Mouse (Mus musculus) kidney, postnatal 0 days (tissue): ENCODE measurements around the gene Selplg. TPM values are rescaled to one million over a fixed set of nuclear protein-coding genes. Genes with fewer than 3 reads are reported as not detected.

ENCODE experiments used
- ATAC-seq: fragments of 200-750 bp; cut with Nextera tagmentation; replicated peaks from 2 replicates; pipeline ENCODE4 v1.8.0; 2017; ENCODE audit warnings: low read depth, moderate number of reproducible peaks, moderate TSS enrichment, moderate library complexity; ENCODE audit not compliant: low FRiP score
- DNase-seq: peaks from one replicate; pipeline ENCODE4 v3.0.0-alpha.2; 2016; ENCODE audit warnings: low spot score
- H3K27ac ChIP-seq: fragments of 300-500 bp; sonication (generic); 2 replicates; pipeline ENCODE4 v1.5.1; 2014; ENCODE audit warnings: mild to moderate bottlenecking
- H3K27me3 ChIP-seq: fragments of 300-500 bp; sonication (generic); 2 replicates; pipeline ENCODE4 v1.6.1; 2014; ENCODE audit warnings: low read length, mixed read lengths; ENCODE audit not compliant: insufficient read depth
- H3K36me3 ChIP-seq: fragments of 300-500 bp; sonication (generic); 2 replicates; pipeline ENCODE4 v1.6.1; 2014; ENCODE audit warnings: low read length, mixed read lengths; ENCODE audit not compliant: insufficient read depth
- H3K4me1 ChIP-seq: fragments of 300-500 bp; sonication (generic); replicated peaks from 2 replicates; pipeline ENCODE4 v1.6.1; 2014; ENCODE audit warnings: antibody characterized with exemption, low read length, mixed read lengths; ENCODE audit not compliant: insufficient read depth
- H3K4me2 ChIP-seq: fragments of 300-500 bp; sonication (generic); 2 replicates; pipeline ENCODE4 v1.6.1; 2014; ENCODE audit warnings: mild to moderate bottlenecking, low read length, moderate library complexity, mixed read lengths
- H3K4me3 ChIP-seq: fragments of 300-500 bp; sonication (generic); replicated peaks from 2 replicates; pipeline ENCODE4 v1.5.1; 2014; ENCODE audit warnings: low read depth, low read length
- H3K9ac ChIP-seq: fragments of 300-500 bp; sonication (generic); 2 replicates; pipeline ENCODE4 v1.6.1; 2014; ENCODE audit warnings: low read depth, low read length
- H3K9me3 ChIP-seq: fragments of 300-500 bp; sonication (generic); replicated peaks from 2 replicates; pipeline ENCODE4 v1.6.1; 2016; ENCODE audit warnings: low read length, inconsistent platforms, mixed read lengths
- CTCF ChIP-seq: IDR thresholded peaks from 2 replicates; pipeline ENCODE4 v1.5.1; 2016; ENCODE audit warnings: antibody characterized with exemption, low read depth, mild to moderate bottlenecking, moderate library complexity
- WGBS: fragments of 180-500 bp; shearing (Covaris S2); extraction: QIAGEN DNeasy Blood & Tissue Kit; methylation state at CpG from one replicate; pipeline ENCODE4 v1.1.7; 2014; 5-methylcytosine and 5-hydroxymethylcytosine counted together
- polyA plus RNA-seq: library from polyadenylated mRNA; unstranded; fragments of >200 nt; fragmentation: Nextera tagmentation; extraction: Ambion mirVana; gene quantifications from 2 replicates; pipeline ENCODE4 v1.2.1, GENCODE M21; 2015

The Selplg gene
- polyA plus RNA-seq, 1 experiment from 2014 or later, result 2.4 TPM

- WGBS, result 88% methylated on average over 6 of the region's 6 CpGs
- no peak for ATAC-seq
- H3K9ac ChIP-seq, result no peak overlapping the region
- no peak overlapping the region for H3K4me2 ChIP-seq
- DNase-seq, result no peak
- H3K36me3 ChIP-seq, result peaks cover 13% of the 10 kb centered on the region
- no peak for TF ChIP-seq CTCF
- no peaks in the 10 kb centered on the region for H3K27me3 ChIP-seq
- peaks cover 9% of the 10 kb centered on the region for H3K4me1 ChIP-seq
- H3K4me3 ChIP-seq, result no peak overlapping the region
- no peak overlapping the region for H3K27ac ChIP-seq
- H3K9me3 ChIP-seq, result no peaks in the 10 kb centered on the region
These were observed 32.5 kb upstream of the Selplg start for GRCm38 (mm10) chr5:113864992-113865391.

GRCm38 (mm10) chr5:113863994-113864393 lies 31.6 kb upstream of the Selplg start:
- Histone ChIP-seq H3K27me3 (no peaks in the 10 kb centered on the region), H3K9ac (no peak overlapping the region), H3K9me3 (no peaks in the 10 kb centered on the region), H3K4me3 (no peak overlapping the region), H3K4me2 (no peak overlapping the region), H3K4me1 (peaks cover 11% of the 10 kb centered on the region), H3K27ac (no peak overlapping the region), H3K36me3 (peaks cover 13% of the 10 kb centered on the region)
- WGBS, result 94% methylated on average over 12 of the region's 12 CpGs
- no peak for ATAC-seq
- DNase-seq, result no peak
- no peak for TF ChIP-seq CTCF

GRCm38 (mm10) chr5:113862418-113862817 lies 30.0 kb upstream of the Selplg start:
- no peak overlapping the region for H3K9ac ChIP-seq
- no peak overlapping the region for H3K4me3 ChIP-seq
- DNase-seq (no peak), ATAC-seq (no peak)
- no peaks in the 10 kb centered on the region for H3K27me3 ChIP-seq
- no peak overlapping the region for H3K27ac ChIP-seq
- no peaks in the 10 kb centered on the region for H3K9me3 ChIP-seq
- peaks cover 13% of the 10 kb centered on the region for H3K36me3 ChIP-seq
- TF ChIP-seq CTCF, result no peak
- H3K4me2 ChIP-seq, result no peak overlapping the region
- H3K4me1 ChIP-seq, result 0 out of 2 replicates have a peak, but pooled peaks cover 8% of the 10 kb centered on the region
- 87% methylated on average over 4 of the region's 4 CpGs for WGBS

GRCm38 (mm10) chr5:113861294-113861693 lies 28.9 kb upstream of the Selplg start:
- H3K4me1 ChIP-seq, result 0 out of 2 replicates have a peak, but pooled peaks cover 12% of the 10 kb centered on the region
- peak; percentile 60 for TF ChIP-seq CTCF
- H3K36me3 ChIP-seq, result peaks cover 13% of the 10 kb centered on the region
- DNase-seq (no peak), ATAC-seq (no peak)
- 96% methylated on average over 8 of the region's 8 CpGs for WGBS
- H3K4me2 ChIP-seq, result no peak overlapping the region
- no peaks in the 10 kb centered on the region for H3K27me3 ChIP-seq
- no peak overlapping the region for H3K27ac ChIP-seq
- H3K9ac ChIP-seq, result no peak overlapping the region
- no peaks in the 10 kb centered on the region for H3K9me3 ChIP-seq
- no peak overlapping the region for H3K4me3 ChIP-seq

GRCm38 (mm10) chr5:113858971-113859370 lies 26.5 kb upstream of the Selplg start:
- TF ChIP-seq CTCF, result no peak
- no peak overlapping the region for H3K4me2 ChIP-seq
- DNase-seq (peak; percentile 44), ATAC-seq (no peak)
- 0 out of 2 replicates have a peak, but pooled peaks cover 15% of the 10 kb centered on the region for H3K4me1 ChIP-seq
- H3K36me3 ChIP-seq, result peaks cover 6% of the 10 kb centered on the region; the same call in 1 of the 2 replicates
- H3K9me3 ChIP-seq, result no peaks in the 10 kb centered on the region
- H3K27ac ChIP-seq, result 0 out of 2 replicates have a peak overlapping the region, but pooled peaks have one; percentile 0
- no peak overlapping the region for H3K9ac ChIP-seq
- no peaks in the 10 kb centered on the region for H3K27me3 ChIP-seq
- 48% methylated on average over 5 of the region's 5 CpGs for WGBS
- no peak overlapping the region for H3K4me3 ChIP-seq

GRCm38 (mm10) chr5:113858550-113858949 lies 26.1 kb upstream of the Selplg start:
- H3K9me3 ChIP-seq, result no peaks in the 10 kb centered on the region
- no peak overlapping the region for H3K27ac ChIP-seq
- no peaks in the 10 kb centered on the region for H3K27me3 ChIP-seq
- no peak overlapping the region for H3K4me2 ChIP-seq
- DNase-seq (no peak), ATAC-seq (no peak)
- H3K4me1 ChIP-seq, result 0 out of 2 replicates have a peak, but pooled peaks cover 15% of the 10 kb centered on the region
- 75% methylated on average over 10 of the region's 10 CpGs for WGBS
- no peak overlapping the region for H3K4me3 ChIP-seq
- no peak for TF ChIP-seq CTCF
- H3K9ac ChIP-seq, result no peak overlapping the region
- 0 out of 2 replicates have a peak, but pooled peaks cover 3% of the 10 kb centered on the region for H3K36me3 ChIP-seq

GRCm38 (mm10) chr5:113857631-113858030 lies 25.2 kb upstream of the Selplg start:
- no peak overlapping the region for H3K9ac ChIP-seq
- DNase-seq (no peak), ATAC-seq (no peak)
- peak; percentile 40; the same call in 1 of the 2 replicates for TF ChIP-seq CTCF
- 0 out of 2 replicates have a peak, but pooled peaks cover 15% of the 10 kb centered on the region for H3K4me1 ChIP-seq
- no peak overlapping the region for H3K4me3 ChIP-seq
- H3K27me3 ChIP-seq, result no peaks in the 10 kb centered on the region
- H3K27ac ChIP-seq, result no peak overlapping the region
- H3K4me2 ChIP-seq, result no peak overlapping the region
- 0 out of 2 replicates have a peak, but pooled peaks cover 3% of the 10 kb centered on the region for H3K36me3 ChIP-seq
- H3K9me3 ChIP-seq, result no peaks in the 10 kb centered on the region
- 56% methylated on average over 8 of the region's 8 CpGs for WGBS
